Mouse (Mus musculus) lung, postnatal 0 days (tissue): ENCODE results near the gene Ednra.

Experiments
- CTCF ChIP-seq: IDR thresholded peaks from 2 replicates; pipeline ENCODE4 v1.5.1; 2016; ENCODE audit warnings: antibody characterized with exemption, mild to moderate bottlenecking
- EP300 ChIP-seq: IDR thresholded peaks from 2 replicates; pipeline ENCODE4 v1.6.1; 2016; ENCODE audit warnings: antibody characterized with exemption, mild to moderate bottlenecking, control low read depth

DNA sequence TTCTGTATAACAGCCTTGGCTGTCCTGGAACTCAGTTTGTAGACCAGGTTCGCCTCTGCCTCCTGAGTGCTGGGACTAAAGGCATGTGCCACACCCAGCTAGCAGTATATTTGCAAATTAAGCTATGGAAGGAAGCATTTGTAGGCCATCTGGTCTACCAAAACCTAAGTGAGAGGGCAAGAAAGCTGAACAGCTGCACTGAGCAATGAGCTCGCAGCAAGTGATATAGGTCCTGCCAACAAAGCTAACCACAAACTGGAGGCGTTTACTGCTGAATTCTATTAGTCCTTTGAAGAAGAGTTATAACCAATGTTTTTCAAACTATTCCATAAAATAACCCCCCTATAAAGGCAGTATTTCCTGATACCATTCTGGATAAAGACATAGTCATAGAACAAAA lies 86.7 kb downstream of the Ednra start:
- no peak for TF ChIP-seq CTCF
- no peak for TF ChIP-seq EP300
